Mouse (Mus musculus) bone marrow, adult 2 months (tissue): Measurements from ENCODE around the gene Skint8. TPM values are rescaled to one million over a fixed set of nuclear protein-coding genes. Genes with fewer than 3 reads are reported as not detected.
"Not testable (repeated sequence)": the region's sequence is repeated elsewhere in the genome, so short reads cannot be mapped to it uniquely, and the experiment has no call there.

Experiments used
- H3K27ac ChIP-seq: fragments of 200-500 bp; 2 replicates; pipeline ENCODE4 v1.5.1; 2012; ENCODE audit warnings: low read depth, mild to moderate bottlenecking, control low read depth, inconsistent platforms, low read length; ENCODE audit not compliant: control insufficient read depth, poor library complexity, insufficient read depth
- H3K4me1 ChIP-seq: fragments of 200-500 bp; 2 replicates; pipeline ENCODE4 v1.6.1; 2011; ENCODE audit warnings: low read length; ENCODE audit not compliant: control insufficient read depth, insufficient read depth
- H3K4me3 ChIP-seq: fragments of 200-500 bp; replicated peaks from 2 replicates; pipeline ENCODE3; 2011; ENCODE audit warnings: mild to moderate bottlenecking, low read depth, low read length, control low read depth; ENCODE audit not compliant: control insufficient read depth
- CTCF ChIP-seq: fragments of 200-500 bp; IDR thresholded peaks from 2 replicates; pipeline ENCODE4 v1.5.1; 2011; ENCODE audit warnings: low read length, control low read depth; ENCODE audit not compliant: control insufficient read depth, insufficient read depth
- POLR2A ChIP-seq: fragments of 200-500 bp; IDR thresholded peaks from 2 replicates; pipeline ENCODE4 v1.6.1; 2011; ENCODE audit warnings: low read depth, mild to moderate bottlenecking, control low read depth, low read length, borderline replicate concordance; ENCODE audit not compliant: control insufficient read depth
- WGBS: fragments of 180-500 bp; shearing (Covaris S2); methylation state at CpG from one replicate; pipeline ENCODE4 v1.1.7; 2018; 5-methylcytosine and 5-hydroxymethylcytosine counted together
- polyA plus RNA-seq: library from polyadenylated mRNA; stranded (reverse); fragments of >200 nt; gene quantifications from 2 replicates; pipeline ENCODE4 v1.2.4, GENCODE M21; 2011; ENCODE audit warnings: low replicate concordance; ENCODE audit not compliant: missing spikeins, insufficient read depth, insufficient read length

Skint8 gene
- polyA plus RNA-seq, 1 experiment = not detected

GRCm38 (mm10) chr4:111901473-111901872 lies 17.7 kb upstream of the Skint8 start:
- WGBS = 85% methylated on average over 1 of the region's 1 CpGs
- H3K27ac ChIP-seq = no peak overlapping the region
- TF ChIP-seq CTCF (no peak), POLR2A (no peak)
- no peak overlapping the region for H3K4me3 ChIP-seq
- H3K4me1 ChIP-seq = no peaks in the 10 kb centered on the region

GRCm38 (mm10) chr4:111902775-111903174 lies 16.4 kb upstream of the Skint8 start, which contains the start of gene Slc5a9:
Gene Slc5a9, minus strand, starts transcription at chr4:111902918.
- Histone ChIP-seq H3K4me1 (no peaks in the 10 kb centered on the region), H3K27ac (no peak within 1 kb of the TSS), H3K4me3 (no peak within 1 kb of the TSS)
- TF ChIP-seq CTCF = no peak

- TF ChIP-seq CTCF (no peak), POLR2A (no peak)
- WGBS = 14% methylated on average over 2 of the region's 2 CpGs
- H3K4me3 ChIP-seq = no peak overlapping the region
- H3K27ac ChIP-seq = no peak overlapping the region
- no peaks in the 10 kb centered on the region for H3K4me1 ChIP-seq
Measured at GRCm38 (mm10) chr4:111907926-111908325, 11.3 kb upstream of the Skint8 start.

GRCm38 (mm10) chr4:111961309-111961708 lies 42.1 kb downstream of the Skint8 start:
- Histone ChIP-seq H3K4me3 (no peak overlapping the region), H3K4me1 (no peaks in the 10 kb centered on the region), H3K27ac (no peak overlapping the region)
- no peak for TF ChIP-seq POLR2A
- TF ChIP-seq CTCF = no peak
- 16% methylated on average over 1 of the region's 1 CpGs for WGBS

- H3K4me1 ChIP-seq, H3K4me3 ChIP-seq, H3K27ac ChIP-seq: not testable (repeated sequence)
- WGBS = 62% methylated on average over 1 of the region's 1 CpGs
Measured at GRCm38 (mm10) chr4:111963241-111963640, 44.0 kb downstream of the Skint8 start.

- H3K27ac ChIP-seq = no peak overlapping the region
- TF ChIP-seq CTCF (no peak), POLR2A (no peak)
- H3K4me3 ChIP-seq = no peak overlapping the region
- H3K4me1 ChIP-seq = no peaks in the 10 kb centered on the region
- WGBS = 73% methylated on average over 3 of the region's 3 CpGs
Measured at GRCm38 (mm10) chr4:111963669-111964068, 44.5 kb downstream of the Skint8 start.

GRCm38 (mm10) chr4:111972623-111973022 lies 53.4 kb downstream of the Skint8 start, which contains the start of gene Skint7:
Gene Skint7, plus strand, starts transcription at chr4:111972923.
- 83% methylated on average over 1 of the region's 1 CpGs for WGBS
- Histone ChIP-seq H3K4me1 (no peaks in the 10 kb centered on the region), H3K4me3 (no peak within 1 kb of the TSS), H3K27ac (no peak within 1 kb of the TSS)
- no peak for TF ChIP-seq CTCF

Other genes starting within 250 kb of the Skint8 start
- gene Spata6, start 199.4 kb upstream of the Skint8 start, polyA plus RNA-seq = 5.8 and 7.5 TPM in 2 replicates
- not detected in 2 replicates for gene Slc5a9, start 16.5 kb upstream of the Skint8 start, polyA plus RNA-seq
- gene Skint7, start 53.5 kb downstream of the Skint8 start, polyA plus RNA-seq = not detected in 2 replicates
- gene Skint1, start 86.9 kb downstream of the Skint8 start, polyA plus RNA-seq = 1.4 TPM in 1 of 2 replicates, not detected in the other
- 0.36 TPM in 1 of 2 replicates, not detected in the other for gene Skint4, start 152.6 kb downstream of the Skint8 start, polyA plus RNA-seq